23 mouse cellular contexts compared by ENCODE assay signal in genomic region chr13:113485511-113485910, GRCm38 (mm10).
DNase-seq lines count a peak whose midpoint lies in the region; ATAC-seq and TF ChIP-seq lines count a peak whose summit lies in the region.
"Had no signal": no experiment of that assay in that cellular context is flagged by ENCODE, and none has a peak within 500 bp of the region (broad histone marks: within the 10 kb centered on the region; RNA-seq: fewer than 3 reads in every experiment).

No protein-coding gene starts in this region.

- 64% methylated on average over 7 of the region's 7 CpGs for WGBS in liver, postnatal 0 days (ENCODE audit: insufficient replicate concordance)

- no peak overlapping the region for H3K27ac ChIP-seq in liver, postnatal 0 days (ENCODE audit: low read depth)
- H3K27ac ChIP-seq: hindbrain, embryonic 13.5 days; limb, embryonic 10.5 days; neural tube, embryonic 12.5 days had no signal

- 0 out of 2 replicates have a peak, but pooled peaks cover 2% of the 10 kb centered on the region for H3K9me3 ChIP-seq in liver, postnatal 0 days (ENCODE audit: low read length)
- H3K9me3 ChIP-seq: limb, embryonic 10.5 days; neural tube, embryonic 12.5 days had no signal

- peak; percentile 67 for ATAC-seq in liver, postnatal 0 days
- peak; percentile 84 for ATAC-seq in megakaryocyte, adult 5-6 weeks (ENCODE audit: poor library complexity, severe bottlenecking)
- ATAC-seq: CD4-positive, CD25-positive, alpha-beta regulatory T cell, adult 4 months; inflammation-experienced regulatory T-cells, adult 6 months; midbrain, embryonic 16.5 days; Patski had no signal

- no peak for TF ChIP-seq CTCF in liver, postnatal 0 days (IDR thresholded peaks at IDR 0.05; ENCODE audit: low read depth)

- no peaks in the 10 kb centered on the region for H3K36me3 ChIP-seq in liver, postnatal 0 days (replicated peaks; ENCODE audit: insufficient read depth, low read length)
- H3K36me3 ChIP-seq: hindbrain, embryonic 13.5 days; limb, embryonic 10.5 days; neural tube, embryonic 12.5 days had no signal

- H3K4me1 ChIP-seq in liver, postnatal 0 days (ENCODE audit: insufficient read depth) = peaks cover 4% of the 10 kb centered on the region; the same call in 1 of the 2 replicates
- H3K4me1 ChIP-seq: hindbrain, embryonic 13.5 days; neural tube, embryonic 12.5 days had no signal

- TF ChIP-seq EP300 in liver, postnatal 0 days (IDR thresholded peaks at IDR 0.05; ENCODE audit: low read depth) = peak; percentile 77

- H3K4me2 ChIP-seq in liver, postnatal 0 days (ENCODE audit: low read depth, low read length) = no peak overlapping the region
- H3K4me2 ChIP-seq: hindbrain, embryonic 13.5 days; lung, embryonic 14.5 days; neural tube, embryonic 12.5 days had no signal

- no peak overlapping the region for H3K4me3 ChIP-seq in liver, postnatal 0 days (ENCODE audit: low read depth, low read length)
- H3K4me3 ChIP-seq: hindbrain, embryonic 13.5 days; limb, embryonic 10.5 days; neural tube, embryonic 12.5 days had no signal

- no peak overlapping the region for H3K9ac ChIP-seq in liver, postnatal 0 days (replicated peaks)
- H3K9ac ChIP-seq: hindbrain, embryonic 13.5 days; lung, embryonic 14.5 days; neural tube, embryonic 12.5 days had no signal

- DNase-seq in heart, adult 11 months = peak; percentile 87
- DNase-seq in heart, adult 8-10 months (ENCODE audit: low spot score) = no peak
- DNase-seq in 416B (ENCODE audit: low read depth) = peak; percentile 29
- peak; percentile 44 for DNase-seq in liver, postnatal 0 days
- no peak for DNase-seq in kidney, postnatal 4 days
- DNase-seq in natural killer cell, adult 2 months (ENCODE audit: low spot score in 2 of 2) = no peak
- DNase-seq in embryo, embryonic 9.5 days (ENCODE audit: extremely low spot score) = no peak
- DNase-seq: adrenal gland, postnatal 25 days; cerebellum, adult 11 months; cerebellum, postnatal 10 days; heart, postnatal 10 days; kidney, adult 2 months; kidney, postnatal 14 days; lung, embryonic 14.5 days; thymus, postnatal 4 days had no signal

- H3K27me3 ChIP-seq in liver, postnatal 0 days (ENCODE audit: insufficient read depth, low read length) = no peaks in the 10 kb centered on the region
- H3K27me3 ChIP-seq: hindbrain, embryonic 13.5 days; neural tube, embryonic 12.5 days; Patski had no signal

Comparison
In these comparisons a context has a peak if more than half of its experiments do, and no peak if none do; other contexts are left out.
1. DNase-seq: peak in heart, adult 11 months (single experiment), 416B (single experiment) and liver, postnatal 0 days (single experiment); none in heart, adult 8-10 months (single experiment), kidney, postnatal 4 days (0 of 2), natural killer cell, adult 2 months (0 of 2) and embryo, embryonic 9.5 days (single experiment).